Mouse (Mus musculus): Measurements from ENCODE around the gene Gm21897. TPM values are rescaled to one million over a fixed set of nuclear protein-coding genes. Genes with fewer than 3 reads are reported as not detected.
"Not testable (repeated sequence)": the region's sequence is repeated elsewhere in the genome, so short reads cannot be mapped to it uniquely, and the experiment has no call there.

Gm21897 gene
- polyA plus RNA-seq (2015; fragmentation: Nextera tagmentation; extraction: Ambion mirVana) = not detected in 2 replicates

DNA sequence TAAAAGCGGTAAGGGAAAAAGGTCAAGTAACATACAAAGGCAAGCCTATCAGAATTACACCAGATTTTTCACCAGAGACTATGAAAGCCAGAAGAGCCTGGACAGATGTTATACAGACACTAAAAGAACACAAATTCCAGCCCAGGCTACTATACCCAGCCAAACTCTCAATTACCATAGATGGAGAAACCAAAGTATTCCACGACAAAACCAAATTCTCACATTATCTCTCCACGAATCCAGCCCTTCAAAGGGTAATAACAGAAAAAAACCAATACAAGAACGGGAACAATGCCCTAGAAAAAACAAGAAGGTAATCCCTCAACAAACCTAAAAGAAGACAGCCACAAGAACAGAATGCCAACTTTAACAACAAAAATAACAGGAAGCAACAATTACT lies at the start of gene Gm21897:
Gene Gm21897, plus strand, starts transcription at position 301 of the 400 bp plus-strand sequence.
- not testable (repeated sequence) for H3K4me3 ChIP-seq
- no CpG with 5 or more reads among the region's 4 CpGs for WGBS

DNA sequence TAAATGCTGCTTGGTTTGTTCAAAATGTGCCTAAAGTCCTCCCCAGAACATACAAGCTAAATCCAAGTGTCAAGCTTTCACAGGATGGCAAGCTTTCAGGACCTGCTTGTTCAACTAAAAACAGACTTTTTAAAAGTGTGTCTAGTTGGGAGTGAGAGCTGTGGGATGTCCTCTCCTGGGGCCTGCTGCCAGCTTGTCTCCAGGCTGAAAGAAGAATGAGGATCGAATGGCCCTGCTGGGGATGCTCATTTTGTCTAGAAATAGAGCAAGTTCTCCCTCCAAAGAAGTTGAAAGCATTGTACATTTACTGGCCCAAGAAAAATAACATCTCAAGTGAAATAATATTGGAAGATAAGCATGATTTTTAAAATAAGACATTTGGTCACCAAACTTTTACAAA lies 45.0 kb upstream of the Gm21897 start:
- Histone ChIP-seq H3K9ac (no peak overlapping the region), H3K27me3 (no peaks in the 10 kb centered on the region), H3K4me1 (no peaks in the 10 kb centered on the region), H3K27ac (no peak overlapping the region), H3K4me2 (no peak overlapping the region), H3K4me3 (no peak overlapping the region), H3K36me3 (ENCODE audit: poor library complexity, severe bottlenecking) (no peaks in the 10 kb centered on the region), H3K9me3 (replicated peaks) (no peaks in the 10 kb centered on the region)
- WGBS = 68% methylated on average over 1 of the region's 1 CpGs
- ATAC-seq = no peak

More for the DNA sequence above, at the start of gene Gm21897:
- not testable (repeated sequence) for H3K9ac ChIP-seq; H3K27ac ChIP-seq; ATAC-seq; H3K36me3 ChIP-seq (ENCODE audit: poor library complexity, severe bottlenecking); H3K4me1 ChIP-seq; H3K27me3 ChIP-seq; H3K9me3 ChIP-seq (replicated peaks); H3K4me2 ChIP-seq

DNA sequence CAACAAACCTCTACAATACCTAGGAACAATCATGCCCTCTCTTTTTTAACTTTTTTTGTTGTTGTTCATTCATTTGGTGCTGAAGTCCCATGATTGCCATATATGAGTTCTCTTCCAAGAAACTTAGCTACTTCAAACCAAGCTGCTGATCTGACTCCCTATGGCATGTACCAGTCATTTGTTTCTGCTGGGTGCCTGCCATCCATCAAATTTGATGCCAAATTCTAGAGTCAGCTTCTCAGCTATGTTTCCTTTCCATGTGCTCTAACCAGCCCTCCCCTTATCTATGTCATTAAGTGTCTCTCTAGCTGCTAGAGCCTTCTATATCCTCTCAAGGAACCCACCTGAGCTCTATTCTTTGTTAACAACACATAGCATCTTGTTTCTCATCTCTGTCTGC lies 39.8 kb upstream of the Gm21897 start:
- no peak overlapping the region for H3K4me2 ChIP-seq
- H3K4me3 ChIP-seq = no peak overlapping the region
- no peak for ATAC-seq
- no peaks in the 10 kb centered on the region for H3K27me3 ChIP-seq
- no peaks in the 10 kb centered on the region; the same call in 1 of the 2 replicates for H3K9me3 ChIP-seq (replicated peaks)
- no peaks in the 10 kb centered on the region for H3K36me3 ChIP-seq (ENCODE audit: poor library complexity, severe bottlenecking)
- no peak overlapping the region for H3K9ac ChIP-seq
- H3K4me1 ChIP-seq = no peaks in the 10 kb centered on the region
- H3K27ac ChIP-seq = no peak overlapping the region

DNA sequence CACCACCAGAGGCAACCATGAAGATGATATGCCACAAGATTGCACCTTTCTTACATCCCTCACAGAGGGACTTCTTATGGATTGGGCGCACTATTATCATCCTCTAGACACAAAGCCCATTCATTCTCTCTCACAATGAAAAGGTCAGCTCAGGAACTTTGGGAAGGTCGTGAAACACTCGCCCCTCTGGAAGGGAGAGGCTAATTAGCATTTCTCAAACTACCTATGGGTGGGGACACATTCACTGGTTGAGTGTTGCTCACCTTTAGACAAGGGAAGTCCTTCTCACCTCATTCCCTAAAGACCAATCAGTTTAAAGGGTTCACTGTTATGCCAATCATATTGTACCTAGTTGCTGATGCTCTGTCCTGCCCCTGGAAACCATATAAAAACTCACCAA lies 24.2 kb upstream of the Gm21897 start:
- Histone ChIP-seq H3K4me3 (no peak overlapping the region), H3K4me2 (no peak overlapping the region), H3K9ac (no peak overlapping the region), H3K27ac (no peak overlapping the region), H3K4me1 (no peaks in the 10 kb centered on the region), H3K36me3 (ENCODE audit: poor library complexity, severe bottlenecking) (no peaks in the 10 kb centered on the region), H3K27me3 (no peaks in the 10 kb centered on the region), H3K9me3 (replicated peaks) (no peaks in the 10 kb centered on the region)
- ATAC-seq = no peak
- 49% methylated on average over 3 of the region's 3 CpGs for WGBS

DNA sequence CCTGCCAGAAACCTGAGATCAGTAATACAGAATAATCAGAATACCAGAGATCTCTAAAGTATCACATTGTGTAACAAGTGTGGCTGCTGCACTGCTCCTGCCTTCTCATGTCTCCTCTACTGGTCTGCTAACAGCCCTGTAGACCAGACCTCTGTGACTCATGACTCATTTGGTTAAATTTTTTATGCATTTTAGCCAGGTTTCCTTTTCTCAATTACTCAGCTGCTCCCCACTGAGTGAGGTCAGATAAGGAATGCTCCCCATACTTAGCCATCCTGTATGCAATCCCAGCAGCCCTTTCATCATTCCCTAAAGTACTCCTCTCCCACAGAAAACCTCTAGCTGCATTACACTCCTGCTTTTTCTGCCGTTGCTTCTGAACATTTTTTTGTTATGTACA lies 23.0 kb upstream of the Gm21897 start:
- Histone ChIP-seq H3K9ac (no peak overlapping the region), H3K36me3 (ENCODE audit: poor library complexity, severe bottlenecking) (no peaks in the 10 kb centered on the region), H3K9me3 (replicated peaks) (no peaks in the 10 kb centered on the region), H3K4me3 (no peak overlapping the region), H3K27ac (no peak overlapping the region), H3K27me3 (no peaks in the 10 kb centered on the region), H3K4me2 (no peak overlapping the region), H3K4me1 (no peaks in the 10 kb centered on the region)
- 71% methylated on average over 1 of the region's 1 CpGs for WGBS
- ATAC-seq = no peak

DNA sequence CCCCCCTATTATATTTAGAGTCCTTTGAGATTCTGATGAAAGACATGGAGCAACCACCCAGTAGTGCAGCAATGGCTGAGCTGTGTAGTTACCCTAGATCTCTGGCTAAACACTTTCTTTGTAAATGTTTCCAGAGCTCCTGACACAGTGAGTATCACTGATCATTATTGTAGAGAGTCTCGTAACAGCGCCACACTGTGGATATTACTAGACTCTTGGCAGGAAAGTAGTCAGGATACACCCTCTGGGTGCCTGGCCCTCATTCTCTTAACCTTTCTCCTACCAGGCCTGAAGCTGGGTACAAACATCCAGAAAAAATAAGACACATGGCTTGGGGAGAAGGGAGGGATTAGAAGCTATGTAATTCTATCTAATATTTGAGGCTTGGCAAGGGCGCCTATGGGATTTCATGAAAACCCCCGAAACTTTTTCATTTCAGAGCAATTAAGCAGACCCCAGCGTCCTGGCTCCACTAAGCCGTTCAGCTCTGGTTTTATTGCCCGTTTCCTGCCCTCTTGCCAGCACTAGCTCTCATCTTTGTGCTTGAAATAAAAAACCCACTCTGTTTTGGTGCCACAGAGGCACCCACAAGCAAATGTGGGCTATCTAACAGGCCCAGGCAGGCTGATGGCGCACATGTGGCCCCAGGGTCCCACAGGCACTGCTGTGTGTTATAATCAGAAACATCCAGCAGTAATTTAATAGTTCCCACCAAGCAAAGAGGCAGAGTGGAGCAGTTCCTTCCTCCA lies 22.2 kb upstream of the Gm21897 start:
- H3K9me3 ChIP-seq (replicated peaks) = no peaks in the 10 kb centered on the region
- H3K36me3 ChIP-seq (ENCODE audit: poor library complexity, severe bottlenecking) = no peaks in the 10 kb centered on the region
- H3K9ac ChIP-seq = no peak overlapping the region
- H3K4me1 ChIP-seq = no peaks in the 10 kb centered on the region
- H3K4me3 ChIP-seq = no peak overlapping the region
- 75% methylated on average over 8 of the region's 8 CpGs for WGBS
- no peak for ATAC-seq
- no peaks in the 10 kb centered on the region for H3K27me3 ChIP-seq
- H3K4me2 ChIP-seq = no peak overlapping the region
- no peak overlapping the region for H3K27ac ChIP-seq

DNA sequence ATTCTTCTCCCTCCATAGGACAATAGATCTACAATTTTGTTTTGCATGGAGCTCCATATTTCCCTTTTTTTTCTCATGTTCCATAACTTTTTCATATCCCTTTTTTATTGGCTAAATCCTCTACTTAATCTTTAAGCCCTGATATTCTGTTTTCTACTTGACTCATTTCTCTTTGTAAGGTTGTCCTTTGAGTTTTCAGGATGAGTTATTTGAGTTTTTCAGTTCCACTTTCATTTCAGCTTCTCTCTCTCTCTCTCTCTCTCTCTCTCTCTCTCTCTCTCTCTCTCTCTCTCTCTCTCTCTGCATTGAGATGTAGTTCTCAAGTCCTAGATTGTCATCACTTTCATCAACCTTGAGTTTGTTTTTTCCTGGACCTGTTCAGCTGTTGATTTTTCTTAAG lies 17.3 kb downstream of the Gm21897 start:
- no peak overlapping the region for H3K4me3 ChIP-seq
- ATAC-seq = no peak
- no peaks in the 10 kb centered on the region for H3K36me3 ChIP-seq (ENCODE audit: poor library complexity, severe bottlenecking)
- H3K9ac ChIP-seq = no peak overlapping the region
- H3K27ac ChIP-seq = no peak overlapping the region
- H3K4me1 ChIP-seq = no peaks in the 10 kb centered on the region
- H3K9me3 ChIP-seq (replicated peaks) = no peaks in the 10 kb centered on the region
- H3K27me3 ChIP-seq = no peaks in the 10 kb centered on the region
- H3K4me2 ChIP-seq = no peak overlapping the region

DNA sequence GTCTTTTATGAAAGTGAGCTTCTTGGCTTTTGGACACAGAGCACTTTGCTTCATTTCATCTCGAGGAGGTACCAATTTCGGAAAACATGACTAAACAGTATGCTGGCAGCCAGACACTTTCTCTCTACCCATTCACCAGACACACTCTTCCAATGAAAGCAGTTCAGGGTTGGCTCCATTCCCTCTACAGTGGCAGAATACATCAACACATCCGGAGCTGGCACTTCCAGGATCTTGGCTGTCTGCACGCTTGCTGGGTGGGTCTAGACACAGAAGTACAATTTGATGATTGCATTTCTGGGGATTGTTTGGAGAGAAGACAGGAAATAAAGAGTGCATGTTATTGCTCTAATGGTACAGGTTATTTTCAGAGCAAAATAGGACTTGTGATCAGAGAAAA lies 21.8 kb downstream of the Gm21897 start:
- Histone ChIP-seq H3K27ac (no peak overlapping the region), H3K4me3 (no peak overlapping the region), H3K9me3 (replicated peaks) (no peaks in the 10 kb centered on the region), H3K4me1 (no peaks in the 10 kb centered on the region), H3K27me3 (no peaks in the 10 kb centered on the region), H3K4me2 (no peak overlapping the region), H3K36me3 (ENCODE audit: poor library complexity, severe bottlenecking) (no peaks in the 10 kb centered on the region), H3K9ac (no peak overlapping the region)
- 89% methylated on average over 4 of the region's 4 CpGs for WGBS
- ATAC-seq = no peak

DNA sequence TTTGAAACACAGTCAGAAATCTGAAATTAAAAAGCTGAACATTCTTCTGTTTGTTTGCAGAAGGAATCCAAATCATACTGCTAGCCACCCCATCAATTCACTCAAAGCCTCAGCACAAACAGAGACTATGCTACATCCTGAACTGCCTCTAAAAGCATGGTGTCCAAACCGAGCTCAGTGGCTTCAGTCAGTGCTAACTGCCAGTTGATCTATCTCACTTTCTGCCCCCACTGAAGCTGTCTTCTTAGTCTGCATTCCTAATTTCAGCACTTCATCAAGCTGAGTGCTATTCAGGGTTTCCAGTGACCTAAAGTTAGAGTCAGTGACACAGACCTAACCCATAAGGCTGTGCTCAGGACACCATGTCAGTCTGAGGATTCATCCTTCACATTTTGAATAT lies 28.8 kb downstream of the Gm21897 start:
- no peak for ATAC-seq
- WGBS = 75% methylated on average over 1 of the region's 1 CpGs

DNA sequence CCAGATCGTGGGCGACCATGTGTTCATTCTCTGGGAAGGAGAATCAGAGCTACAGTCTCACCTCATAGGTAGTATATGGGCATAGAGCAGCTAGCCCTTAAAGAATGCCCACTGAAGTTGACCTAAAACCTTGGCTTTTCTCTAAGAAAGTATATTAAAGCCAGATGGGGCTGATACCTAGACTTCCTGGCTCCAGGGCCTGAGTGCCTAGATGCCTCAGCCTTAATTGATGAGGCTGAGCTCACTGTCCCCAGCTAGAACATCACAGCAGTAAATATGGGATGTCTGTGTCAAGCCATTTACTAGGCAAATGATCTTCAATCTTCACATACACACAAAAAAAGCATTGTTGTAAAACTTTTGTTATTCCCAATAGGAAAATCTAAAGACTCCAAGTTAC lies 32.1 kb downstream of the Gm21897 start:
- Histone ChIP-seq H3K9ac (no peak overlapping the region), H3K9me3 (replicated peaks) (no peaks in the 10 kb centered on the region), H3K4me1 (no peaks in the 10 kb centered on the region), H3K27me3 (no peaks in the 10 kb centered on the region), H3K27ac (no peak overlapping the region), H3K4me3 (no peak overlapping the region), H3K4me2 (no peak overlapping the region), H3K36me3 (ENCODE audit: poor library complexity, severe bottlenecking) (no peaks in the 10 kb centered on the region)
- no peak for ATAC-seq
- WGBS = 80% methylated on average over 2 of the region's 2 CpGs

More for the DNA sequence above, 28.8 kb downstream of the Gm21897 start:
- no peak overlapping the region for H3K4me2 ChIP-seq
- H3K27me3 ChIP-seq = no peaks in the 10 kb centered on the region
- H3K9ac ChIP-seq = no peak overlapping the region
- no peak overlapping the region for H3K4me3 ChIP-seq
- no peaks in the 10 kb centered on the region for H3K4me1 ChIP-seq
- H3K9me3 ChIP-seq (replicated peaks) = no peaks in the 10 kb centered on the region
- no peak overlapping the region for H3K27ac ChIP-seq
- no peaks in the 10 kb centered on the region for H3K36me3 ChIP-seq (ENCODE audit: poor library complexity, severe bottlenecking)

DNA sequence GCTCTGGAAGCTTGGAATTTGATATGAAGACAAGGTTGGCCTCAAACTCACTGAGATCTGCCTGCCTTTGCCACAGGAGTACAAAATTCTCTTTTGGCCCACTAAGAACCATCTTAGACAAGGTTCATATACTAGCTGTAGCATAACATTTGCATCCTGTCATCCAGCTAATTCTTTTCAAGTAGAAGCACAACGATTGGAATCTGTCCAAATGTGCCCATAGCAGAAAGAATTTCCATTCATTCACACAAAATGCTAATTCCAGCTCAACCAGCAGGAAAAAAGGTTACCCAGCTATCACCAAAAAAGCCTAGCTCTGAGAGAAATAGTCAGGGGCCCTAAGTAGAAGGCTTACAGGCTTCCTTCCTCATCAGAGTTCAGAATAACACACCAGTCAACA lies 34.0 kb downstream of the Gm21897 start:
- Histone ChIP-seq H3K4me3 (no peak overlapping the region), H3K9ac (no peak overlapping the region), H3K4me1 (no peaks in the 10 kb centered on the region), H3K4me2 (no peak overlapping the region), H3K27me3 (no peaks in the 10 kb centered on the region), H3K9me3 (replicated peaks) (no peaks in the 10 kb centered on the region), H3K36me3 (ENCODE audit: poor library complexity, severe bottlenecking) (no peaks in the 10 kb centered on the region), H3K27ac (no peak overlapping the region)
- 38% methylated on average over 1 of the region's 1 CpGs for WGBS
- no peak for ATAC-seq

DNA sequence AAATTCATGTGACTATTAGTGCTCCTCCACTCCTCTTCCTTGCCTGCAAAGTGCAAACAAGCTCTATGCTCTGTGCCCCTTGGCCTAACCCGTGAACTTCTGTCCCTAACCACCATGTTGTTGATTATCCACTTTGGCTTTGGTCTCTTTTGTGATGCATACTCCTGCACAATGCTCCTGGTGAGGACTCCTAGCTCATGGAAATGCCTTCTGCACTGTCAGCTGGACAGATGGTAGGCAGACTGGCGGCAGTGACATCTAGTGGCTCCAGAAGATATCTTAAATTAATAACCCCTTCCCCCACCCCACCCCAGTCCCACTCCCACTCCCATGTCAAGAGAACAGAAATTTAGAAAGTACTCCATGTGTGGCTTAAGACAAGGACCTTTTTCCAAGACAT lies 35.1 kb downstream of the Gm21897 start:
- no peak overlapping the region for H3K9ac ChIP-seq
- no peaks in the 10 kb centered on the region for H3K27me3 ChIP-seq
- H3K4me1 ChIP-seq = no peaks in the 10 kb centered on the region
- no peak overlapping the region for H3K27ac ChIP-seq
- no peaks in the 10 kb centered on the region for H3K36me3 ChIP-seq (ENCODE audit: poor library complexity, severe bottlenecking)
- no peak overlapping the region for H3K4me3 ChIP-seq
- 52% methylated on average over 2 of the region's 2 CpGs for WGBS
- H3K4me2 ChIP-seq = no peak overlapping the region
- no peaks in the 10 kb centered on the region for H3K9me3 ChIP-seq (replicated peaks)
- ATAC-seq = no peak

DNA sequence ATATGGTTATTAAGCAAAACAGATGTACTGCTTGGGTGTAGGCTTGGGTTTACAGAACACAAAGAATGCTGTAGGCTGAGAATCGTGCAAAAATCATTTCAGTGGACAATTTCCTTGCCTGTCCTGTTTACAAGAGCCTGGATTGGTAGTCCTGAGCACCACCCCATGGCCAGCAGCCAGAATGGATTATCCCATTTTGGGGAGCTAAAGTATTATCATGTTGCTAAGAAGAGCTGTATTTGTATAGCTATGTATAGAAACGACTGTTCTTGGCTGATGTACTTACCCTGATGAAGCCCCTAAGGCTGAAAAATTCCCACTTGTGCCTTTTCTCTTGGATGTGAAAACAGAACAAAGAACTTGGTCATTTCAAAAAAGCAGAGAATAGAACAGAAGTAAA lies 37.6 kb downstream of the Gm21897 start:
- ATAC-seq = no peak
- 72% methylated on average over 2 of the region's 2 CpGs for WGBS
- H3K4me2 ChIP-seq = no peak overlapping the region

More for the DNA sequence above, 37.6 kb downstream of the Gm21897 start:
- no peaks in the 10 kb centered on the region for H3K27me3 ChIP-seq
- H3K27ac ChIP-seq = no peak overlapping the region
- no peaks in the 10 kb centered on the region for H3K9me3 ChIP-seq (replicated peaks)
- no peak overlapping the region for H3K9ac ChIP-seq
- no peak overlapping the region for H3K4me3 ChIP-seq
- no peaks in the 10 kb centered on the region for H3K36me3 ChIP-seq (ENCODE audit: poor library complexity, severe bottlenecking)
- H3K4me1 ChIP-seq = no peaks in the 10 kb centered on the region
